Mouse (Mus musculus) left cerebral cortex, postnatal 4 days (tissue): ENCODE data around the gene Snx9. TPM values are rescaled to one million over a fixed set of nuclear protein-coding genes. Genes with fewer than 3 reads are reported as not detected.

ENCODE experiments used
- DNase-seq: peaks from one replicate; pipeline ENCODE4 v3.0.0-alpha.2; 2022
- intact Hi-C: fragments of 180-260 bp; cut with DNase I; formaldehyde crosslinking; loops from one replicate; pipeline ENCODE4 v1.15.1; 2025
- total RNA-seq, 2 experiments: library from RNA; stranded (reverse); gene quantifications; 2 replicates each; pipeline ENCODE4 v1.2.3; 2021

Snx9 gene
- total RNA-seq, 2 experiments from 2014 or later: 10.2 to 10.4 TPM

- intact Hi-C loops: no loop called here
- DNase-seq: peak; percentile 43
Observed at GRCm38 (mm10) chr17:5840550-5841127, 490 bp upstream of the Snx9 start.

- intact Hi-C loops: no loop called here
Observed at GRCm38 (mm10) chr17:5841943-5842273, 779 bp downstream of the Snx9 start.

GRCm38 (mm10) chr17:5842988-5843640, 2.0 kb downstream of the Snx9 start:
- DNase-seq: no peak
- intact Hi-C loops: no loop called here

More at GRCm38 (mm10) chr17:5841943-5842273, 779 bp downstream of the Snx9 start:
- no peak for DNase-seq

GRCm38 (mm10) chr17:5843641-5843990, 2.5 kb downstream of the Snx9 start:
- no peak for DNase-seq
- intact Hi-C loops: no loop called here

- no peak for DNase-seq
- intact Hi-C loops: no loop called here
Observed at GRCm38 (mm10) chr17:5845376-5845775, 4.2 kb downstream of the Snx9 start.

GRCm38 (mm10) chr17:5846101-5846500, 5.0 kb downstream of the Snx9 start:
- no peak for DNase-seq
- intact Hi-C loops: no loop called here

GRCm38 (mm10) chr17:5848706-5849415, 7.7 kb downstream of the Snx9 start:
- no peak for DNase-seq
- intact Hi-C loops: no loop called here

- peak; percentile 44 for DNase-seq
Observed at GRCm38 (mm10) chr17:5849421-5849910, 8.3 kb downstream of the Snx9 start.

GRCm38 (mm10) chr17:5850031-5850430, 8.9 kb downstream of the Snx9 start:
- intact Hi-C loops: no loop called here
- DNase-seq: no peak

More at GRCm38 (mm10) chr17:5849421-5849910, 8.3 kb downstream of the Snx9 start:
- intact Hi-C loops: no loop called here

- DNase-seq: no peak
- intact Hi-C loops: no loop called here
Observed at GRCm38 (mm10) chr17:5850476-5850875, 9.3 kb downstream of the Snx9 start.

- intact Hi-C loops: no loop called here
- no peak for DNase-seq
Observed at GRCm38 (mm10) chr17:5853936-5854335, 12.8 kb downstream of the Snx9 start.

- no peak for DNase-seq
- intact Hi-C loops: no loop called here
Observed at GRCm38 (mm10) chr17:5855560-5855959, 14.4 kb downstream of the Snx9 start.

GRCm38 (mm10) chr17:5856426-5856825, 15.3 kb downstream of the Snx9 start:
- intact Hi-C loops: no loop called here
- no peak for DNase-seq

GRCm38 (mm10) chr17:5857206-5857605, 16.1 kb downstream of the Snx9 start:
- intact Hi-C loops: no loop called here
- DNase-seq: no peak

GRCm38 (mm10) chr17:5858209-5858608, 17.1 kb downstream of the Snx9 start:
- intact Hi-C loops: no loop called here
- no peak for DNase-seq

GRCm38 (mm10) chr17:5862285-5862684, 21.2 kb downstream of the Snx9 start:
- DNase-seq: no peak
- intact Hi-C loops: no loop called here

GRCm38 (mm10) chr17:5862869-5863268, 21.7 kb downstream of the Snx9 start:
- intact Hi-C loops: no loop called here
- DNase-seq: no peak

- intact Hi-C loops: no loop called here
- no peak for DNase-seq
Observed at GRCm38 (mm10) chr17:5863745-5864144, 22.6 kb downstream of the Snx9 start.

GRCm38 (mm10) chr17:5867456-5867855, 26.3 kb downstream of the Snx9 start:
- intact Hi-C loops: no loop called here
- no peak for DNase-seq

- intact Hi-C loops: no loop called here
- no peak for DNase-seq
Observed at GRCm38 (mm10) chr17:5868319-5869031, 27.3 kb downstream of the Snx9 start.

GRCm38 (mm10) chr17:5869461-5869860, 28.3 kb downstream of the Snx9 start:
- intact Hi-C loops: no loop called here
- DNase-seq: no peak
